In genomic region chr2:135711925-135712288, GRCm38 (mm10) we compare ENCODE assay signal across 8 mouse cellular contexts. TPM values are rescaled to one million over a fixed set of nuclear protein-coding genes. Genes with fewer than 3 reads are reported as not detected.
DNase-seq lines count a peak whose midpoint lies in the region.

No protein-coding gene starts in this region.

- DNase-seq in 3134 (ENCODE audit: extremely low read depth, insufficient read length, low spot score), result peak; percentile 18
- peak; percentile 56 for DNase-seq in brain, embryonic 18.5 days (ENCODE audit: low read depth, low spot score)
- DNase-seq in gastrocnemius, adult 18-20 months (ENCODE audit: low spot score), result peak; percentile 77
- DNase-seq in hindbrain, embryonic 10.5 days (ENCODE audit: low spot score), result peak; percentile 60
- peak; percentile 24 to 59 for DNase-seq in layer of hippocampus, postnatal 36 days
- DNase-seq in lung, postnatal 10 days, result peak; percentile 93
- peak; percentile 84 for DNase-seq in ovary, postnatal 36 days (ENCODE audit: low spot score)
- no peak for DNase-seq in MN1 (ENCODE audit: low spot score)

- no peaks in the 10 kb centered on the region for H3K9me3 ChIP-seq in hindbrain, embryonic 10.5 days

- no peaks in the 10 kb centered on the region for H3K27me3 ChIP-seq in hindbrain, embryonic 10.5 days (ENCODE audit: insufficient read depth, poor library complexity, severe bottlenecking)

- peaks cover 31% of the 10 kb centered on the region for H3K4me1 ChIP-seq in hindbrain, embryonic 10.5 days (replicated peaks)

- H3K27ac ChIP-seq in hindbrain, embryonic 10.5 days, result peak overlapping the region; percentile 82

- WGBS in hindbrain, embryonic 10.5 days, result 10% methylated on average over 8 of the region's 8 CpGs

- no peaks in the 10 kb centered on the region for H3K36me3 ChIP-seq in hindbrain, embryonic 10.5 days

- peak overlapping the region; percentile 38 for H3K4me3 ChIP-seq in hindbrain, embryonic 10.5 days

RNA-seq across cellular contexts. Expression of gene Plcb4, which starts 53.1 kb away (rescaled TPM):
- 10 to 100 TPM; 14.2 to 18.7 TPM for total RNA-seq in gastrocnemius, adult 18-20 months (2021)
- polyA plus RNA-seq in hindbrain, embryonic 10.5 days (2016; fragmentation: Nextera tagmentation; extraction: Ambion mirVana), result 11.7 and 15.6 TPM in 2 replicates
- 10 to 100 TPM; 21.0 to 22.2 TPM for total RNA-seq in layer of hippocampus, postnatal 36 days (2021)
